Comparison of ENCODE assay signal across 28 mouse cellular contexts in the genomic region with DNA sequence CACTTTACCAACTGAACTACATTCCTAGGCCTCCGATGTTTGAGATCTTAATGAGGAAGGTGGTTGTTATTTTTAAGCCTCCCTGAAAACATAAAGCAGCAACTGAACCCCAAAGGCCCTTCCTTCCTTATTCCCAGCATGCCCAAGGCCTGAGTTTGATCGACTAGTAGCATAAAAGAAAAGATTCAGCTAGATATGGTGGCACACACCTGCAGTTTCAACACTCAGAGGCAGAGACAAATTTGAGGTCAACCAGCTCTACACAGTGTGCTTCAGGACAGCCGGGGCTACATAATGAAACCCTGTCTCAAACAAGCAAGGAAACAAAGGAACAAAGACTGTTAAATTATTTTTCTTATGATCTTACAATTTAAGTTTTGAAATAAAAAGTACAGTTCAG. TPM values are rescaled to one million over a fixed set of nuclear protein-coding genes. Genes with fewer than 3 reads are reported as not detected.
DNase-seq lines count a peak whose midpoint lies in the region; ATAC-seq lines count a peak whose summit lies in the region.
"Had no signal": no experiment of that assay in that cellular context is flagged by ENCODE, and none has a peak within 500 bp of the region (broad histone marks: within the 10 kb centered on the region; RNA-seq: fewer than 3 reads in every experiment).

No protein-coding gene starts in this region.

- intact Hi-C loops in gastrocnemius, postnatal 36 days (cut with DNase I) = no loop called here

- no peak for ATAC-seq in CD4-positive, CD25-positive, alpha-beta regulatory T cell, adult 4 months
- ATAC-seq: forebrain, embryonic 13.5 days; forebrain, embryonic 16.5 days; hindbrain, postnatal 0 days; Patski had no signal

- peak; percentile 11 for DNase-seq in heart, adult 11 months
- no peak for DNase-seq in heart, adult 9 months (ENCODE audit: low spot score in 2 of 2)
- peak; percentile 36 for DNase-seq in thymus, postnatal 10 days (ENCODE audit: low spot score in 2 of 2)
- peak; percentile 25 to 45 for DNase-seq in thymus, postnatal 36 days
- no peak for DNase-seq in gastrocnemius, postnatal 36 days
- DNase-seq: adrenal gland, postnatal 10 days; adrenal gland, postnatal 36 days; gastrocnemius, postnatal 10 days; heart, adult 18-20 months had no signal

RNA-seq across cellular contexts. Expression of a gene that starts 23.5 kb away (rescaled TPM):
- polyA plus RNA-seq in CD4-positive, CD25-positive, alpha-beta regulatory T cell, adult 4 months (2017; shearing (Covaris generic)) = not detected
- total RNA-seq in gastrocnemius, postnatal 36 days (2021) = not detected
- total RNA-seq: adrenal gland, adult 18-20 months; adrenal gland, postnatal 10 days; adrenal gland, postnatal 36 days; CH12.LX; G1E; gastrocnemius, adult 18-20 months; gastrocnemius, postnatal 10 days; gastrocnemius, postnatal 4 days; heart, adult 18-20 months; heart, postnatal 14 days; heart, postnatal 4 days; hindbrain, postnatal 0 days had no signal
- polyA plus RNA-seq: embryonic facial prominence, embryonic 11.5 days; embryonic facial prominence, embryonic 14.5 days; forebrain, embryonic 10.5 days; forebrain, embryonic 13.5 days; G1E; heart, embryonic 10.5 days; heart, embryonic 13.5 days; heart, embryonic 16.5 days; hindbrain, embryonic 14.5 days; Patski had no signal

RNA-seq across cellular contexts. Expression of a gene that starts 24.1 kb away (rescaled TPM):
- polyA plus RNA-seq in CD4-positive, CD25-positive, alpha-beta regulatory T cell, adult 4 months (2017; shearing (Covaris generic)) = 1 to 10 TPM in 1 of 2 experiments, not detected in 1; 2.3 TPM
- not detected for total RNA-seq in gastrocnemius, postnatal 36 days (2021)
- total RNA-seq: adrenal gland, adult 18-20 months; adrenal gland, postnatal 10 days; adrenal gland, postnatal 36 days; CH12.LX; gastrocnemius, adult 18-20 months; gastrocnemius, postnatal 10 days; gastrocnemius, postnatal 4 days; heart, adult 18-20 months; heart, postnatal 14 days; heart, postnatal 4 days had no signal
- polyA plus RNA-seq: G1E; heart, embryonic 13.5 days had no signal

RNA-seq across cellular contexts. Expression of a gene that starts 52.2 kb away (rescaled TPM):
- 100 to 1,000 TPM; 117 to 127 TPM for polyA plus RNA-seq in CD4-positive, CD25-positive, alpha-beta regulatory T cell, adult 4 months (2017; shearing (Covaris generic))
- 10 to 100 TPM; 13.1 to 17.2 TPM for total RNA-seq in gastrocnemius, postnatal 36 days (2021)

Comparison
In these comparisons a context has a peak if more than half of its experiments do, and no peak if none do; other contexts are left out.
1. DNase-seq: peak in heart, adult 11 months (single experiment), thymus, postnatal 10 days (2 of 2) and thymus, postnatal 36 days (2 of 2); none in heart, adult 9 months (0 of 2) and gastrocnemius, postnatal 36 days (0 of 2).